Mouse (Mus musculus): ENCODE measurements around the gene Gm1553. TPM values are rescaled to one million over a fixed set of nuclear protein-coding genes. Genes with fewer than 3 reads are reported as not detected.

Gm1553 gene
- polyA plus RNA-seq (2015; fragmentation: Nextera tagmentation; extraction: Ambion mirVana), result not detected in 2 replicates

DNA sequence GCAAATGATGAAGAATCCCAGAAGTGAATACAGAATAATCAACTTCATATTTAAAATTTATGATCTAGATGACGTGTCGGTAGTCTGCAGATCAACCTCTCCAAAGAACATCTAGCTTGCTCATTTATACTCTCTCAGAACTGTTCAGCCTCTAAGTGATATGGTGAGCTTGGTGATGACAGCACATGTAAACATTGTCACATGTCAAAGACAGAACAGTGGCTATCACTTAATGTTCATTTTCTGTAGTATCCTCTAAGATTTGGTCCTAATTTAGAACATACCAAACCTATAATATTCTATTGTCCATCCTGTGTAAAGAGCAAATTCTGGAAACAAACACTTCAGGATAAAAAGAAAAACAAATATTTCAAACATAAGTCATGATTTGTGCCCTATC, at the start of gene Gm1553:
TSS of gene Gm1553 (minus strand) at position 101 of the 400 bp plus-strand sequence.
- H3K4me1 ChIP-seq (replicated peaks), result no peaks in the 10 kb centered on the region
- no peak within 1 kb of the TSS for H3K4me3 ChIP-seq (replicated peaks)
- no peaks in the 10 kb centered on the region for H3K36me3 ChIP-seq (replicated peaks)
- no peak within 1 kb of the TSS for H3K4me2 ChIP-seq
- ATAC-seq (ENCODE audit: insufficient read depth), result no peak
- H3K9ac ChIP-seq, result no peak within 1 kb of the TSS
- no peaks in the 10 kb centered on the region for H3K27me3 ChIP-seq
- no peak within 1 kb of the TSS for H3K27ac ChIP-seq (replicated peaks)
- 63% methylated on average over 2 of the region's 2 CpGs for WGBS (ENCODE audit: insufficient replicate concordance)
- no peaks in the 10 kb centered on the region for H3K9me3 ChIP-seq (replicated peaks)

Other genes starting within 250 kb of the Gm1553 start
- gene 4932415D10Rik, start 176.0 kb downstream of the Gm1553 start, polyA plus RNA-seq (2015; fragmentation: Nextera tagmentation; extraction: Ambion mirVana), result not detected in 2 replicates
- 0.82 and 1.3 TPM in 2 replicates for gene Gm4924, start 138.4 kb downstream of the Gm1553 start, polyA plus RNA-seq (2015; fragmentation: Nextera tagmentation; extraction: Ambion mirVana)
- 25.7 and 31.6 TPM in 2 replicates for gene 1190007I07Rik, start 130.6 kb upstream of the Gm1553 start, polyA plus RNA-seq (2015; fragmentation: Nextera tagmentation; extraction: Ambion mirVana)
- gene Tdg, start 137.2 kb upstream of the Gm1553 start, polyA plus RNA-seq (2015; fragmentation: Nextera tagmentation; extraction: Ambion mirVana), result 32.5 and 33.6 TPM in 2 replicates
- 0.55 and 0.63 TPM in 2 replicates for gene Glt8d2, start 198.0 kb upstream of the Gm1553 start, polyA plus RNA-seq (2015; fragmentation: Nextera tagmentation; extraction: Ambion mirVana)
- 12.0 and 12.9 TPM in 2 replicates for gene Hcfc2, start 203.5 kb upstream of the Gm1553 start, polyA plus RNA-seq (2015; fragmentation: Nextera tagmentation; extraction: Ambion mirVana)